Mouse (Mus musculus) MEL (cell line): ENCODE measurements around the gene Cct8l1. TPM values are rescaled to one million over a fixed set of nuclear protein-coding genes. Genes with fewer than 3 reads are reported as not detected.

ENCODE experiments used
- DNase-seq: peaks from one replicate; pipeline ENCODE4 v3.0.0; 2011; ENCODE audit warnings: low read depth, low spot score
- H3K27ac ChIP-seq: 2 replicates; pipeline ENCODE4 v1.5.1; 2012; ENCODE audit warnings: low read depth, mild to moderate bottlenecking, control low read depth, low read length, moderate library complexity; ENCODE audit not compliant: control insufficient read depth
- H3K27me3 ChIP-seq, 2 experiments: fragments of 150-350 bp in 1 of 2; sonication (generic) in 1 of 2; 2 replicates each; pipeline ENCODE4 v1.6.1; 2012; ENCODE audit warnings: low read length in 2 of 2, mild to moderate bottlenecking in 2 of 2, improper control_type of control experiment in 1 of 2, moderate library complexity in 1 of 2; ENCODE audit not compliant: insufficient read depth in 2 of 2, control insufficient read depth in 1 of 2
- H3K36me3 ChIP-seq, 2 experiments: 2 replicates each; pipeline ENCODE4 v1.6.1; 2012 to 2014; ENCODE audit warnings: low read length in 2 of 2, improper control_type of control experiment in 1 of 2, inconsistent platforms in 1 of 2, mild to moderate bottlenecking in 1 of 2; ENCODE audit not compliant: insufficient read depth in 2 of 2, control insufficient read depth in 1 of 2
- H3K4me1 ChIP-seq, 2 experiments: fragments of 150-350 bp in 1 of 2; sonication (generic) in 1 of 2; 2 replicates each; pipeline ENCODE4 v1.6.1; 2012; ENCODE audit warnings: low read length in 2 of 2, improper control_type of control experiment in 1 of 2, mild to moderate bottlenecking in 1 of 2; ENCODE audit not compliant: insufficient read depth in 2 of 2, control insufficient read depth in 1 of 2
- H3K4me3 ChIP-seq, 2 experiments: fragments of 150-350 bp in 1 of 2; sonication (generic) in 1 of 2; 2 replicates each; pipeline ENCODE4 v1.5.1; 2012; ENCODE audit warnings: low read depth in 2 of 2, low read length in 2 of 2, mild to moderate bottlenecking in 2 of 2, moderate library complexity in 2 of 2, control low read depth in 1 of 2, improper control_type of control experiment in 1 of 2; ENCODE audit not compliant: control insufficient read depth in 1 of 2, insufficient read depth in 1 of 2
- H3K79me2 ChIP-seq: 2 replicates; pipeline ENCODE4 v1.6.1; 2012; ENCODE audit warnings: mild to moderate bottlenecking, low read length, moderate library complexity; ENCODE audit not compliant: control insufficient read depth, poor library complexity, insufficient read depth
- H3K9ac ChIP-seq: 2 replicates; pipeline ENCODE4 v1.6.1; 2012; ENCODE audit warnings: low read depth, mild to moderate bottlenecking, control low read depth, low read length, moderate library complexity; ENCODE audit not compliant: control insufficient read depth, poor library complexity, severe bottlenecking
- H3K9me3 ChIP-seq: fragments of 150-350 bp; sonication (generic); replicated peaks from 2 replicates; pipeline ENCODE4 v1.6.1; 2012; ENCODE audit warnings: mild to moderate bottlenecking, low read length, improper control_type of control experiment, moderate library complexity; ENCODE audit not compliant: insufficient read depth
- CTCF ChIP-seq, 3 experiments: IDR thresholded peaks in 2 of 3; conservative IDR thresholded peaks in 1 of 3; 2 replicates each; pipeline ENCODE4 v1.5.1; 2011 to 2012; ENCODE audit warnings: low read length in 3 of 3, low read depth in 2 of 3, mild to moderate bottlenecking in 2 of 3, improper control_type of control experiment in 1 of 3, inconsistent platforms in 1 of 3, mixed read lengths in 1 of 3, moderate library complexity in 1 of 3; ENCODE audit not compliant: control insufficient read depth in 1 of 3, insufficient read depth in 1 of 3, poor library complexity in 1 of 3, severe bottlenecking in 1 of 3
- E2F4 ChIP-seq: IDR thresholded peaks from 2 replicates; pipeline ENCODE4 v1.6.1; 2011; ENCODE audit warnings: low read depth, low read length, improper control_type of control experiment, borderline replicate concordance
- ETS1 ChIP-seq: IDR thresholded peaks from 2 replicates; pipeline ENCODE4 v1.6.1; 2012; ENCODE audit warnings: low read depth, mild to moderate bottlenecking, inconsistent platforms, low read length, improper control_type of control experiment, moderate library complexity
- GATA1 ChIP-seq: IDR thresholded peaks from 2 replicates; pipeline ENCODE4 v1.6.1; 2011; ENCODE audit warnings: low read depth, low read length, improper control_type of control experiment
- MEF2A ChIP-seq: IDR thresholded peaks from 2 replicates; pipeline ENCODE4 v1.6.1; 2014; ENCODE audit warnings: low read depth, mild to moderate bottlenecking, inconsistent platforms, low read length, improper control_type of control experiment; ENCODE audit not compliant: poor library complexity, insufficient replicate concordance, severe bottlenecking; ENCODE audit errors: extremely low read depth
- MYC ChIP-seq: IDR thresholded peaks from 2 replicates; pipeline ENCODE4 v1.6.1; 2011; ENCODE audit warnings: low read depth, mild to moderate bottlenecking, low read length, improper control_type of control experiment, moderate library complexity
- NRF1 ChIP-seq: IDR thresholded peaks from 2 replicates; pipeline ENCODE4 v1.6.1; 2014; ENCODE audit warnings: low read depth, mild to moderate bottlenecking, inconsistent platforms, low read length, improper control_type of control experiment, moderate library complexity; ENCODE audit not compliant: poor library complexity, insufficient read depth, severe bottlenecking
- TAL1 ChIP-seq: IDR thresholded peaks from 2 replicates; pipeline ENCODE4 v1.6.1; 2012; ENCODE audit warnings: mild to moderate bottlenecking, inconsistent platforms, low read length, moderate library complexity, mixed read lengths
- TBP ChIP-seq: IDR thresholded peaks from 2 replicates; pipeline ENCODE4 v1.8.0; 2011; ENCODE audit warnings: low read depth, low read length, improper control_type of control experiment
- USF1 ChIP-seq: IDR thresholded peaks from 2 replicates; pipeline ENCODE4 v1.6.1; 2014; ENCODE audit warnings: low read depth, mild to moderate bottlenecking, inconsistent platforms, low read length, improper control_type of control experiment, moderate library complexity
- ZC3H11A ChIP-seq: IDR thresholded peaks from 2 replicates; pipeline ENCODE4 v1.6.1; 2012; ENCODE audit warnings: low read depth, mild to moderate bottlenecking, inconsistent platforms, low read length, improper control_type of control experiment
- ZKSCAN1 ChIP-seq: IDR thresholded peaks from 2 replicates; pipeline ENCODE4 v1.6.1; 2012; ENCODE audit warnings: low read depth, mild to moderate bottlenecking, inconsistent platforms, low read length, improper control_type of control experiment, moderate library complexity
- polyA plus RNA-seq, 2 experiments: library from polyadenylated mRNA; stranded (reverse) in 1 of 2; unstranded in 1 of 2; fragments of >175 nt in 1 of 2; fragments of >200 nt in 1 of 2; gene quantifications; 2 replicates each; pipeline versions ENCODE4 v1.2.1 to v1.2.4; 2012; ENCODE audit warnings: low replicate concordance in 2 of 2, low read depth in 1 of 2; ENCODE audit not compliant: insufficient read length in 2 of 2, insufficient read depth in 1 of 2, missing spikeins in 1 of 2
- total RNA-seq: library from RNA; depleted of rRNA; stranded (reverse); fragments of 300-350 nt; gene quantifications from 2 replicates; pipeline ENCODE4 v1.2.3, GENCODE M21; 2012

The Cct8l1 gene
- total and polyA plus RNA-seq, 3 experiments: not detected

- TF ChIP-seq CTCF (IDR thresholded peaks at IDR 0.05 in 2 of 3, conservative IDR thresholded peaks at IDR 0.05 in 1 of 3; ENCODE audit: control insufficient read depth in 1 of 3, insufficient read depth in 1 of 3, low read depth in 2 of 3, low read length in 3 of 3, poor library complexity in 1 of 3, severe bottlenecking in 1 of 3) (peak in 1 of 3 experiments; percentile 24; a peak in 2 of 6 replicates), USF1 (peak; percentile 60), ZKSCAN1 (no peak), GATA1 (no peak), MEF2A (peak; percentile 63; the same call in 1 of the 2 replicates), ETS1 (peak; percentile 91), NRF1 (peak; percentile 91)
- TF ChIP-seq, all 39 proteins: peak for 26
Measured at GRCm38 (mm10) chr5:25499423-25500398, 16.2 kb upstream of the Cct8l1 start (continued).

- no peak for TF ChIP-seq TAL1
- TF ChIP-seq MYC: no peak
- no peak for TF ChIP-seq TBP
- TF ChIP-seq, all 39 proteins: peak for 0
- Histone ChIP-seq H3K36me3 (peaks cover 0 to 15% of the 10 kb centered on the region in 2 experiments; a peak in 2 of 4 replicates), H3K9ac (peak overlapping the region; percentile 92), H3K4me1 (peaks cover 3 to 6% of the 10 kb centered on the region in 2 experiments; a peak in 3 of 4 replicates), H3K27ac (no peak overlapping the region), H3K27me3 (no peaks in the 10 kb centered on the region; a peak in 1 of 4 replicates), H3K9me3 (no peaks in the 10 kb centered on the region), H3K79me2 (peaks cover 36% of the 10 kb centered on the region), H3K4me3 (peak overlapping the region; percentile 82 to 95)
- DNase-seq: peak; percentile 49
Measured at GRCm38 (mm10) chr5:25500686-25501085, 15.2 kb upstream of the Cct8l1 start.

- TF ChIP-seq ZC3H11A (no peak), MYC (no peak), E2F4 (no peak)
- peaks cover 0 to 10% of the 10 kb centered on the region in 2 experiments; a peak in 1 of 4 replicates for H3K4me1 ChIP-seq
- H3K27me3 ChIP-seq: no peaks in the 10 kb centered on the region
- DNase-seq: no peak
- no peaks in the 10 kb centered on the region for H3K9me3 ChIP-seq
- H3K27ac ChIP-seq: no peak overlapping the region
- H3K9ac ChIP-seq: no peak overlapping the region
- H3K36me3 ChIP-seq: peaks cover 0 to 4% of the 10 kb centered on the region in 2 experiments; a peak in 2 of 4 replicates
- no peak overlapping the region for H3K4me3 ChIP-seq
- no peaks in the 10 kb centered on the region for H3K79me2 ChIP-seq
Measured at GRCm38 (mm10) chr5:25506041-25506440, 9.8 kb upstream of the Cct8l1 start.
